Mouse (Mus musculus) forebrain, postnatal 0 days (tissue): ENCODE data around the gene Zbtb42. TPM values are rescaled to one million over a fixed set of nuclear protein-coding genes. Genes with fewer than 3 reads are reported as not detected.
A peak's percentile ranks its signal among the peaks of the same experiment; 100 is the strongest.

Experiments
- ATAC-seq: fragments of 200-750 bp; cut with Nextera tagmentation; 2 replicates; pipeline ENCODE4 v1.8.0; 2017; ENCODE audit warnings: mild to moderate bottlenecking, moderate library complexity
- DNase-seq: peaks from one replicate; pipeline ENCODE4 v3.0.0-alpha.2; 2015
- H3K27ac ChIP-seq: fragments of 300-500 bp; sonication (generic); 2 replicates; pipeline ENCODE4 v1.5.1; 2014; ENCODE audit warnings: low read depth, mild to moderate bottlenecking, antibody characterized with exemption, low read length, moderate library complexity, mixed read lengths
- H3K27me3 ChIP-seq: fragments of 300-500 bp; sonication (generic); 2 replicates; pipeline ENCODE4 v1.6.1; 2014; ENCODE audit warnings: mild to moderate bottlenecking, low read length, mixed read lengths; ENCODE audit not compliant: insufficient read depth
- H3K36me3 ChIP-seq: fragments of 300-500 bp; sonication (generic); 2 replicates; pipeline ENCODE4 v1.6.1; 2014; ENCODE audit warnings: mild to moderate bottlenecking, moderate library complexity; ENCODE audit not compliant: insufficient read depth
- H3K4me1 ChIP-seq: fragments of 300-500 bp; sonication (generic); 2 replicates; pipeline ENCODE4 v1.6.1; 2014; ENCODE audit warnings: antibody characterized with exemption; ENCODE audit not compliant: insufficient read depth
- H3K4me2 ChIP-seq: fragments of 300-500 bp; sonication (generic); 2 replicates; pipeline ENCODE4 v1.6.1; 2014; ENCODE audit warnings: low read depth, mild to moderate bottlenecking, moderate library complexity
- H3K4me3 ChIP-seq: fragments of 300-500 bp; sonication (generic); 2 replicates; pipeline ENCODE4 v1.5.1; 2014; ENCODE audit warnings: low read depth, low read length, mixed read lengths
- H3K9ac ChIP-seq: fragments of 300-500 bp; sonication (generic); 2 replicates; pipeline ENCODE4 v1.6.1; 2014; ENCODE audit warnings: mild to moderate bottlenecking
- H3K9me3 ChIP-seq: fragments of 300-500 bp; sonication (generic); 2 replicates; pipeline ENCODE4 v1.6.1; 2016; ENCODE audit warnings: low read length
- CTCF ChIP-seq: sonication (generic); IDR thresholded peaks from 2 replicates; pipeline ENCODE4 v1.5.1; 2016; ENCODE audit warnings: antibody characterized with exemption, control low read depth, low read depth
- WGBS: fragments of 180-500 bp; shearing (Covaris S2); extraction: QIAGEN DNeasy Blood & Tissue Kit; methylation state at CpG from one replicate; pipeline ENCODE4 v1.1.7; 2014; 5-methylcytosine and 5-hydroxymethylcytosine counted together
- polyA plus RNA-seq: library from polyadenylated mRNA; unstranded; fragments of >200 nt; fragmentation: Nextera tagmentation; extraction: Ambion mirVana; gene quantifications from 2 replicates; pipeline ENCODE4 v1.2.1, GENCODE M21; 2015
- total RNA-seq: library from RNA; depleted of rRNA; stranded (reverse); fragments of >200 nt; gene quantifications from 2 replicates; pipeline ENCODE4 v1.2.3, GENCODE M21; 2014

Zbtb42 gene
- total and polyA plus RNA-seq, 2 experiments from 2014 or later, result 1.2 to 3.5 TPM

- no peak for TF ChIP-seq CTCF
- Histone ChIP-seq H3K27ac (no peak overlapping the region), H3K4me1 (no peaks in the 10 kb centered on the region), H3K36me3 (peaks cover 66% of the 10 kb centered on the region), H3K9ac (no peak overlapping the region), H3K9me3 (no peaks in the 10 kb centered on the region), H3K4me3 (no peak overlapping the region), H3K4me2 (no peak overlapping the region), H3K27me3 (no peaks in the 10 kb centered on the region)
- 81% methylated on average over 5 of the region's 5 CpGs for WGBS
- DNase-seq (no peak), ATAC-seq (no peak)
Measured at GRCm38 (mm10) chr12:112651778-112652439, 26.7 kb upstream of the Zbtb42 start.

GRCm38 (mm10) chr12:112653157-112653824 is 25.3 kb upstream of the Zbtb42 start:
- Histone ChIP-seq H3K4me2 (no peak overlapping the region), H3K36me3 (peaks cover 70% of the 10 kb centered on the region), H3K9ac (no peak overlapping the region), H3K9me3 (no peaks in the 10 kb centered on the region), H3K4me3 (no peak overlapping the region), H3K4me1 (no peaks in the 10 kb centered on the region), H3K27ac (no peak overlapping the region), H3K27me3 (no peaks in the 10 kb centered on the region)
- DNase-seq, result peak; percentile 90
- peak; percentile 95 for TF ChIP-seq CTCF
- ATAC-seq, result peak; percentile 73
- WGBS, result 54% methylated on average over 7 of the region's 7 CpGs

- 92% methylated on average over 5 of the region's 5 CpGs for WGBS
- Histone ChIP-seq H3K27ac (no peak overlapping the region), H3K9me3 (no peaks in the 10 kb centered on the region), H3K36me3 (peaks cover 70% of the 10 kb centered on the region), H3K4me1 (no peaks in the 10 kb centered on the region), H3K4me3 (no peak overlapping the region), H3K4me2 (no peak overlapping the region), H3K27me3 (no peaks in the 10 kb centered on the region), H3K9ac (no peak overlapping the region)
- no peak for ATAC-seq
- no peak for TF ChIP-seq CTCF
- no peak for DNase-seq
Measured at GRCm38 (mm10) chr12:112654076-112654475, 24.6 kb upstream of the Zbtb42 start.

GRCm38 (mm10) chr12:112658619-112659018 is 20.0 kb upstream of the Zbtb42 start:
- Histone ChIP-seq H3K9me3 (no peaks in the 10 kb centered on the region), H3K4me1 (peaks cover under 1% of the 10 kb centered on the region; the same call in 1 of the 2 replicates), H3K4me3 (no peak overlapping the region), H3K36me3 (peaks cover 78% of the 10 kb centered on the region), H3K9ac (no peak overlapping the region), H3K27ac (no peak overlapping the region), H3K4me2 (no peak overlapping the region), H3K27me3 (no peaks in the 10 kb centered on the region)
- DNase-seq (no peak), ATAC-seq (no peak)
- 89% methylated on average over 7 of the region's 7 CpGs for WGBS
- no peak for TF ChIP-seq CTCF

GRCm38 (mm10) chr12:112659109-112659508 is 19.5 kb upstream of the Zbtb42 start:
- no peak for ATAC-seq
- DNase-seq, result no peak
- H3K9me3 ChIP-seq, result no peaks in the 10 kb centered on the region
- H3K36me3 ChIP-seq, result peaks cover 74% of the 10 kb centered on the region
- H3K27ac ChIP-seq, result no peak overlapping the region
- no peak overlapping the region for H3K9ac ChIP-seq
- no peaks in the 10 kb centered on the region for H3K27me3 ChIP-seq
- TF ChIP-seq CTCF, result peak; percentile 57
- H3K4me2 ChIP-seq, result no peak overlapping the region
- H3K4me1 ChIP-seq, result peaks cover 6% of the 10 kb centered on the region
- 81% methylated on average over 6 of the region's 6 CpGs for WGBS
- H3K4me3 ChIP-seq, result no peak overlapping the region

- DNase-seq (peak; percentile 69), ATAC-seq (0 out of 2 replicates have a peak, but pooled peaks have one; percentile 12)
- Histone ChIP-seq H3K4me2 (no peak overlapping the region), H3K27me3 (no peaks in the 10 kb centered on the region), H3K36me3 (peaks cover 65% of the 10 kb centered on the region), H3K4me1 (peaks cover 8% of the 10 kb centered on the region), H3K27ac (no peak overlapping the region), H3K4me3 (no peak overlapping the region), H3K9ac (no peak overlapping the region), H3K9me3 (no peaks in the 10 kb centered on the region)
- 27% methylated on average over 5 of the region's 5 CpGs for WGBS
- TF ChIP-seq CTCF, result peak; percentile 24; the same call in 1 of the 2 replicates
Measured at GRCm38 (mm10) chr12:112660576-112661326, 17.9 kb upstream of the Zbtb42 start.

- Histone ChIP-seq H3K9ac (no peak overlapping the region), H3K9me3 (no peaks in the 10 kb centered on the region), H3K4me2 (no peak overlapping the region), H3K36me3 (peaks cover 60% of the 10 kb centered on the region), H3K4me3 (no peak overlapping the region), H3K27me3 (no peaks in the 10 kb centered on the region), H3K4me1 (peaks cover 9% of the 10 kb centered on the region), H3K27ac (no peak overlapping the region)
- 54% methylated on average over 3 of the region's 3 CpGs for WGBS
- no peak for TF ChIP-seq CTCF
- DNase-seq (no peak), ATAC-seq (no peak)
Measured at GRCm38 (mm10) chr12:112661327-112661605, 17.4 kb upstream of the Zbtb42 start.
